Mouse (Mus musculus): ENCODE data around the gene Ifi27l2a. TPM values are rescaled to one million over a fixed set of nuclear protein-coding genes. Genes with fewer than 3 reads are reported as not detected.

Gene Ifi27l2a
- total and polyA plus RNA-seq, 2 experiments from 2014 or later: 7.8 to 10.2 TPM

GRCm38 (mm10) chr12:103426710-103427109 is 16.8 kb downstream of the Ifi27l2a start:
- Histone ChIP-seq H3K9ac (no peak overlapping the region), H3K4me2 (ENCODE audit: low read depth) (no peak overlapping the region), H3K9me3 (ENCODE audit: low read length) (no peaks in the 10 kb centered on the region), H3K36me3 (ENCODE audit: insufficient read depth) (peaks cover 7% of the 10 kb centered on the region), H3K27ac (ENCODE audit: low read depth, low read length) (no peak overlapping the region), H3K27me3 (ENCODE audit: insufficient read depth, low read length) (no peaks in the 10 kb centered on the region), H3K4me1 (ENCODE audit: insufficient read depth) (peaks cover 17% of the 10 kb centered on the region), H3K4me3 (ENCODE audit: low read depth, low read length) (no peak overlapping the region)
- DNase-seq (no peak), ATAC-seq (no peak)
- WGBS: 92% methylated on average over 7 of the region's 7 CpGs
- TF ChIP-seq CTCF (IDR thresholded peaks at IDR 0.05; ENCODE audit: low read depth): peak; percentile 37

- peak within 1 kb of the TSS; percentile 85 for H3K4me2 ChIP-seq (ENCODE audit: low read depth)
- peaks cover 7% of the 10 kb centered on the region for H3K36me3 ChIP-seq (ENCODE audit: insufficient read depth)
- peak within 1 kb of the TSS; percentile 93 for H3K9ac ChIP-seq
- peak; percentile 83 for TF ChIP-seq CTCF (IDR thresholded peaks at IDR 0.05; ENCODE audit: low read depth)
- peak within 1 kb of the TSS; percentile 86 for H3K4me3 ChIP-seq (ENCODE audit: low read depth, low read length)
- WGBS: 2% methylated on average over 33 of the region's 33 CpGs
- H3K4me1 ChIP-seq (ENCODE audit: insufficient read depth): peaks cover 24% of the 10 kb centered on the region
- DNase-seq (peak; percentile 98), ATAC-seq (peak; percentile 100)
- no peaks in the 10 kb centered on the region for H3K27me3 ChIP-seq (ENCODE audit: insufficient read depth, low read length)
- no peaks in the 10 kb centered on the region for H3K9me3 ChIP-seq (ENCODE audit: low read length)
- peak within 1 kb of the TSS; percentile 87 for H3K27ac ChIP-seq (ENCODE audit: low read depth, low read length)
These were observed 17.6 kb downstream of the Ifi27l2a start, which contains the start of gene Ddx24 for GRCm38 (mm10) chr12:103425729-103426470. Gene Ddx24 (minus strand): TSS chr12:103425830.

- 10% methylated on average over 33 of the region's 33 CpGs for WGBS
- Histone ChIP-seq H3K9me3 (ENCODE audit: low read length) (no peaks in the 10 kb centered on the region), H3K9ac (peak overlapping the region; percentile 93), H3K27ac (ENCODE audit: low read depth, low read length) (peak overlapping the region; percentile 87), H3K4me2 (ENCODE audit: low read depth) (peak overlapping the region; percentile 85), H3K36me3 (ENCODE audit: insufficient read depth) (peaks cover 7% of the 10 kb centered on the region), H3K4me1 (ENCODE audit: insufficient read depth) (peaks cover 24% of the 10 kb centered on the region), H3K27me3 (ENCODE audit: insufficient read depth, low read length) (no peaks in the 10 kb centered on the region), H3K4me3 (ENCODE audit: low read depth, low read length) (peak overlapping the region; percentile 86)
- no peak for TF ChIP-seq CTCF (IDR thresholded peaks at IDR 0.05; ENCODE audit: low read depth)
- DNase-seq (peak; percentile 34), ATAC-seq (peak; percentile 21)
These were observed 18.3 kb downstream of the Ifi27l2a start for GRCm38 (mm10) chr12:103425016-103425728.

- H3K36me3 ChIP-seq (ENCODE audit: insufficient read depth): peaks cover 95% of the 10 kb centered on the region
- H3K4me1 ChIP-seq (ENCODE audit: insufficient read depth): no peaks in the 10 kb centered on the region
- H3K9me3 ChIP-seq (ENCODE audit: low read length): no peaks in the 10 kb centered on the region
- 91% methylated on average over 10 of the region's 10 CpGs for WGBS
- no peak overlapping the region for H3K9ac ChIP-seq
- no peak for TF ChIP-seq CTCF (IDR thresholded peaks at IDR 0.05; ENCODE audit: low read depth)
- H3K4me3 ChIP-seq (ENCODE audit: low read depth, low read length): no peak overlapping the region
- ATAC-seq (no peak), DNase-seq (no peak)
- H3K4me2 ChIP-seq (ENCODE audit: low read depth): no peak overlapping the region
- H3K27me3 ChIP-seq (ENCODE audit: insufficient read depth, low read length): no peaks in the 10 kb centered on the region
- no peak overlapping the region for H3K27ac ChIP-seq (ENCODE audit: low read depth, low read length)
These were observed 35.3 kb downstream of the Ifi27l2a start for GRCm38 (mm10) chr12:103408144-103408543.

GRCm38 (mm10) chr12:103407720-103408119 is 35.8 kb downstream of the Ifi27l2a start, which contains the start of gene 9330161L09Rik:
Gene 9330161L09Rik (minus strand): TSS chr12:103407820.
- Histone ChIP-seq H3K9me3 (ENCODE audit: low read length) (no peaks in the 10 kb centered on the region), H3K27ac (ENCODE audit: low read depth, low read length) (no peak within 1 kb of the TSS), H3K4me2 (ENCODE audit: low read depth) (no peak within 1 kb of the TSS), H3K4me3 (ENCODE audit: low read depth, low read length) (no peak within 1 kb of the TSS), H3K9ac (no peak within 1 kb of the TSS), H3K36me3 (ENCODE audit: insufficient read depth) (peaks cover 95% of the 10 kb centered on the region), H3K27me3 (ENCODE audit: insufficient read depth, low read length) (no peaks in the 10 kb centered on the region), H3K4me1 (ENCODE audit: insufficient read depth) (no peaks in the 10 kb centered on the region)
- ATAC-seq (no peak), DNase-seq (no peak)
- 97% methylated on average over 4 of the region's 4 CpGs for WGBS
- TF ChIP-seq CTCF (IDR thresholded peaks at IDR 0.05; ENCODE audit: low read depth): no peak

GRCm38 (mm10) chr12:103404131-103404530 is 39.3 kb downstream of the Ifi27l2a start:
- Histone ChIP-seq H3K9me3 (ENCODE audit: low read length) (no peaks in the 10 kb centered on the region), H3K36me3 (ENCODE audit: insufficient read depth) (peaks cover 74% of the 10 kb centered on the region), H3K27me3 (ENCODE audit: insufficient read depth, low read length) (no peaks in the 10 kb centered on the region), H3K4me2 (ENCODE audit: low read depth) (no peak overlapping the region), H3K9ac (no peak overlapping the region), H3K4me3 (ENCODE audit: low read depth, low read length) (no peak overlapping the region), H3K27ac (ENCODE audit: low read depth, low read length) (no peak overlapping the region), H3K4me1 (ENCODE audit: insufficient read depth) (no peaks in the 10 kb centered on the region)
- DNase-seq (no peak), ATAC-seq (no peak)
- TF ChIP-seq CTCF (IDR thresholded peaks at IDR 0.05; ENCODE audit: low read depth): no peak
- WGBS: 93% methylated on average over 18 of the region's 18 CpGs

GRCm38 (mm10) chr12:103396751-103397150 is 46.7 kb downstream of the Ifi27l2a start:
- Histone ChIP-seq H3K4me1 (ENCODE audit: insufficient read depth) (no peaks in the 10 kb centered on the region), H3K36me3 (ENCODE audit: insufficient read depth) (peaks cover 10% of the 10 kb centered on the region), H3K27me3 (ENCODE audit: insufficient read depth, low read length) (no peaks in the 10 kb centered on the region), H3K9ac (no peak overlapping the region), H3K4me2 (ENCODE audit: low read depth) (no peak overlapping the region), H3K4me3 (ENCODE audit: low read depth, low read length) (no peak overlapping the region), H3K27ac (ENCODE audit: low read depth, low read length) (no peak overlapping the region), H3K9me3 (ENCODE audit: low read length) (no peaks in the 10 kb centered on the region)
- DNase-seq (no peak), ATAC-seq (no peak)
- 83% methylated on average over 7 of the region's 7 CpGs for WGBS
- no peak for TF ChIP-seq CTCF (IDR thresholded peaks at IDR 0.05; ENCODE audit: low read depth)

All from forebrain, postnatal 0 days (tissue).